Mouse (Mus musculus): Measurements from ENCODE around the gene Elp1. TPM values are rescaled to one million over a fixed set of nuclear protein-coding genes. Genes with fewer than 3 reads are reported as not detected.

Gene Elp1
- total and polyA plus RNA-seq, 2 experiments, result 6.4 to 8.1 TPM

DNA sequence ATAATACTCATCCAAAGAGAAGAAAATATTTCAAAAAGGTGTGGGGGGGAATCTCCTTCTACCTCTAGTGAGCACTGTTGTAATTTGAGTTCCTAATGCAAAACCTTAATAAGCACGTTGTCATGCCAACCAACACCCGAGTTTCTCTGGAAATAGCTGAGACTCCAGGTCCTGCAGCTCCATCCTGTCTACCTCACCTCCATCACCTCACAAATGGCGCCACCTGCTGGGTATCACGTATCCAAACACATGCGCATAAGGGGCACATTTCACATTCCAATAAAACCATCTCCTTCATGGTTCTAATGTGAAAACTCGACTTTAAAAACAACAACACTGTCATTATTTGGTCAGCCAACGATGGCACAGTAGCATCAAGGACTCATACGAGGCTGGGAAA lies 76.3 kb downstream of the Elp1 start:
- TF ChIP-seq CTCF (IDR thresholded peaks at IDR 0.05; ENCODE audit: low read depth, low read length), result peak; percentile 18; the same call in 1 of the 2 replicates
- TF ChIP-seq POLR2A (IDR thresholded peaks at IDR 0.05; ENCODE audit: extremely low read depth, insufficient read depth, low read length), result no peak
- Histone ChIP-seq H3K79me2 (ENCODE audit: control insufficient read depth, insufficient read depth, low read length) (no peaks in the 10 kb centered on the region), H3K27me3 (ENCODE audit: control insufficient read depth, insufficient read depth, low read length) (no peaks in the 10 kb centered on the region), H3K27ac (replicated peaks; ENCODE audit: insufficient read depth, low read depth, low read length) (no peak overlapping the region), H3K4me3 (ENCODE audit: insufficient read depth, low read depth, low read length) (no peak overlapping the region), H3K36me3 (ENCODE audit: control insufficient read depth, insufficient read depth, low read length) (no peaks in the 10 kb centered on the region), H3K4me1 (ENCODE audit: control insufficient read depth, insufficient read depth, low read length) (no peaks in the 10 kb centered on the region), H3K9ac (ENCODE audit: low read depth, low read length) (no peak overlapping the region)
- 57% methylated on average over 8 of the region's 8 CpGs for WGBS
- no peak for DNase-seq (ENCODE audit: extremely low read depth, low read depth, low spot score)

DNA sequence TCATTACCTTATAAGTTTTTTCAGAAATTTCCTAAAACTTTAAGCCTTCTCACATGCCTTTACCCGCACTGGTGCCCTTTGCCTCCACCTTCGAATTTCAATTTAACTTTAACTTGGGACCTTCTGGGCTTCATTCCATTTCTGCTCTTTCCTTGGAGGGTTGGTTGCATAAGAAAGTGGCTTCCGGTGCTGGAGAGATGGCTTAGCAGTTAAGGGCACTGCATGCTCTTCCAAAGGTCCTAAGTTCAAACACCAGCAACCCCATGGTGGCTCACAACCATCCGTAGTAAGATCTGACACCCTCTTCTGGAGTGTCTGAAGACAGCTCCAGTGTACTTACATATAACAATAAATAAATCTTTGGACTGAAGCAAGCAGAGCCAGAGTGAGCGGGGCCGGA lies 78.9 kb downstream of the Elp1 start:
- H3K9ac ChIP-seq (ENCODE audit: low read depth, low read length), result no peak overlapping the region
- H3K36me3 ChIP-seq (ENCODE audit: control insufficient read depth, insufficient read depth, low read length), result no peaks in the 10 kb centered on the region
- WGBS, result 89% methylated on average over 6 of the region's 6 CpGs
- H3K4me1 ChIP-seq (ENCODE audit: control insufficient read depth, insufficient read depth, low read length), result no peaks in the 10 kb centered on the region
- H3K27ac ChIP-seq (replicated peaks; ENCODE audit: insufficient read depth, low read depth, low read length), result no peak overlapping the region
- TF ChIP-seq CTCF (IDR thresholded peaks at IDR 0.05; ENCODE audit: low read depth, low read length) (no peak), POLR2A (IDR thresholded peaks at IDR 0.05; ENCODE audit: extremely low read depth, insufficient read depth, low read length) (no peak)
- H3K27me3 ChIP-seq (ENCODE audit: control insufficient read depth, insufficient read depth, low read length), result no peaks in the 10 kb centered on the region
- no peaks in the 10 kb centered on the region for H3K79me2 ChIP-seq (ENCODE audit: control insufficient read depth, insufficient read depth, low read length)
- no peak overlapping the region for H3K4me3 ChIP-seq (ENCODE audit: insufficient read depth, low read depth, low read length)
- DNase-seq (ENCODE audit: extremely low read depth, low read depth, low spot score), result no peak

DNA sequence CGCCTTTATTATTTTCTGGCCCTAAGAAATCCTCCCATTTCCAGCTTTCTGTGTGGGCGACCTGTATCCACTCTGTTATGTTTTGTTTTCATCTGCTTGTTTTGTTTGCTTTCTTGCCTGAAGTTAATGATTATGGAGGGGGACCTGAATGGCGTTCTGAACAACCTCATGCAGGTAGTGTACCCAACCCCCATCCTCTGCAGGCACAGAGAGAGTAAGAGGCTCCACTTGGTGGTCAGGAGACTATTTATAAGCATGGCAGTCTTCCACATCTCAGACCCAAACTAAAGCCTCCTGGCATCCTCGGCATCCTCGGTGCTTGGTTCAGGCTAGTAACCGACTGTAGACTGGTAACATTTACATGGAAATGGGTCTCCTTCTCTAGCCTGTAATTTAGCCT lies 79.8 kb downstream of the Elp1 start:
- no peak for DNase-seq (ENCODE audit: extremely low read depth, low read depth, low spot score)
- WGBS, result 53% methylated on average over 6 of the region's 6 CpGs
- Histone ChIP-seq H3K4me1 (ENCODE audit: control insufficient read depth, insufficient read depth, low read length) (no peaks in the 10 kb centered on the region), H3K36me3 (ENCODE audit: control insufficient read depth, insufficient read depth, low read length) (no peaks in the 10 kb centered on the region), H3K27me3 (ENCODE audit: control insufficient read depth, insufficient read depth, low read length) (no peaks in the 10 kb centered on the region), H3K9ac (ENCODE audit: low read depth, low read length) (no peak overlapping the region), H3K27ac (replicated peaks; ENCODE audit: insufficient read depth, low read depth, low read length) (no peak overlapping the region), H3K4me3 (ENCODE audit: insufficient read depth, low read depth, low read length) (no peak overlapping the region), H3K79me2 (ENCODE audit: control insufficient read depth, insufficient read depth, low read length) (no peaks in the 10 kb centered on the region)
- TF ChIP-seq CTCF (IDR thresholded peaks at IDR 0.05; ENCODE audit: low read depth, low read length), result no peak
- no peak for TF ChIP-seq POLR2A (IDR thresholded peaks at IDR 0.05; ENCODE audit: extremely low read depth, insufficient read depth, low read length)

DNA sequence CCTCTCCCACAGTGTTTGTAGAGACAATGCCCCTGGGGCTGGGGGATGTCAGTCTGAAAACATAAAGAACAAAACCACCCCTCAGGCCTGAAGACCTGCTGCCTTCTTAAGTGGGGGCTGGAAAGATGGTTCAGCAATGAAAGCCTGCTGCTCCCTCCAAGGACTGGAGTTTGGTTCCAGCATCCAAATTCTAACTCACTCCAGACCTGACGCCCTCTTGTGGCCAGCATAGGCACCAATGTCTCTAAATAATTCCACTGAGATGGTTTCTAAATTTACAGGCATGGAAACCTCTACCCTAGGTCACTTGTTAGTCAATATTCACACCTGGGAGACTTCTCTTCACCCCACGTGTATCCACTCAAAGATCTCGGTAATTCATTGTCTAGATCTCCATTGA lies 80.7 kb downstream of the Elp1 start:
- DNase-seq (ENCODE audit: extremely low read depth, low read depth, low spot score), result no peak
- H3K4me1 ChIP-seq (ENCODE audit: control insufficient read depth, insufficient read depth, low read length), result no peaks in the 10 kb centered on the region
- no peak overlapping the region for H3K9ac ChIP-seq (ENCODE audit: low read depth, low read length)
- H3K27me3 ChIP-seq (ENCODE audit: control insufficient read depth, insufficient read depth, low read length), result no peaks in the 10 kb centered on the region
- no peaks in the 10 kb centered on the region for H3K36me3 ChIP-seq (ENCODE audit: control insufficient read depth, insufficient read depth, low read length)
- 18% methylated on average over 3 of the region's 3 CpGs for WGBS
- H3K27ac ChIP-seq (replicated peaks; ENCODE audit: insufficient read depth, low read depth, low read length), result no peak overlapping the region
- no peak overlapping the region for H3K4me3 ChIP-seq (ENCODE audit: insufficient read depth, low read depth, low read length)
- no peaks in the 10 kb centered on the region for H3K79me2 ChIP-seq (ENCODE audit: control insufficient read depth, insufficient read depth, low read length)
- TF ChIP-seq CTCF (IDR thresholded peaks at IDR 0.05; ENCODE audit: low read depth, low read length) (peak; percentile 47; the same call in 1 of the 2 replicates), POLR2A (IDR thresholded peaks at IDR 0.05; ENCODE audit: extremely low read depth, insufficient read depth, low read length) (no peak)

DNA sequence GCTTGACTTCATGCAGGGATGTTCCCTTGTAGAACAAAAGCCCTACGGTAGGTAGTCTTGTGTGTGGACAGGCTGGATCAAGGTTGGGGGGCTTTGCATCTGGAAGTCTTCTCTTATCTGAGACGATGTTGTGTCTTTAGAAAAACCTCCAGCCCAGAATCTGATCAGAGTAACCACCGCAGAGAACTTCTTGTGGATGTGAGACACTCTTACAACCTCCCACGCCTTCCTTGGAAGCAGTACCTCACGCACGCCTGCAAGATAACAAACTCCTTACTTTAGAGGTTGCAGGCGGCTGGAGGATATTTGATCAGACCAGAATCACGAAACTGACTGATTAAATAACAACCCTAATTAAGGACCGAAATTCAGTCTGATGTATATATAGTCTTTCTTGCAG lies 81.7 kb downstream of the Elp1 start:
- Histone ChIP-seq H3K36me3 (ENCODE audit: control insufficient read depth, insufficient read depth, low read length) (no peaks in the 10 kb centered on the region), H3K9ac (ENCODE audit: low read depth, low read length) (no peak overlapping the region), H3K27ac (replicated peaks; ENCODE audit: insufficient read depth, low read depth, low read length) (no peak overlapping the region), H3K4me1 (ENCODE audit: control insufficient read depth, insufficient read depth, low read length) (no peaks in the 10 kb centered on the region), H3K79me2 (ENCODE audit: control insufficient read depth, insufficient read depth, low read length) (no peaks in the 10 kb centered on the region), H3K27me3 (ENCODE audit: control insufficient read depth, insufficient read depth, low read length) (no peaks in the 10 kb centered on the region), H3K4me3 (ENCODE audit: insufficient read depth, low read depth, low read length) (no peak overlapping the region)
- DNase-seq (ENCODE audit: extremely low read depth, low read depth, low spot score), result no peak
- WGBS, result 76% methylated on average over 9 of the region's 9 CpGs
- TF ChIP-seq CTCF (IDR thresholded peaks at IDR 0.05; ENCODE audit: low read depth, low read length) (no peak), POLR2A (IDR thresholded peaks at IDR 0.05; ENCODE audit: extremely low read depth, insufficient read depth, low read length) (no peak)

DNA sequence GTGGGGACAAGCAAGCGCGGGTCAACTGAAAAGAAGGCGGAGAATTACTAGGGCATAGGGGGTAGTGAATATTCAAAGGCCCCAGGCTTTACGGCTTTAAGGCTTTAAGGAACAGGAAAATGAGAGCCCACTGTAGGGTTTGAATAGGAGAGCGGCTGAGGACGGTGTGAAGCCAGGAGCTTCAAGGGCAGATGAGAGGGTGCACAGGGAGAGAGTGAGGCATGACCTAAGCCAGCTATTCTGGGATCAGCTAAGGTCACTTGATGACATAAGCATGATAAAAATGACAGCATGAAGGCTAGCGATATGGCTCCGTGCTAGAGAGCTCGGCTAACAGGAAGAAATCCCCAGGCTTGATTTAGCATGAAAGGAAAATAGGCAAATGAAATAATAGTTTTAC lies 82.7 kb downstream of the Elp1 start:
- no peaks in the 10 kb centered on the region for H3K79me2 ChIP-seq (ENCODE audit: control insufficient read depth, insufficient read depth, low read length)
- H3K9ac ChIP-seq (ENCODE audit: low read depth, low read length), result no peak overlapping the region
- H3K27me3 ChIP-seq (ENCODE audit: control insufficient read depth, insufficient read depth, low read length), result no peaks in the 10 kb centered on the region
- H3K36me3 ChIP-seq (ENCODE audit: control insufficient read depth, insufficient read depth, low read length), result no peaks in the 10 kb centered on the region
- TF ChIP-seq POLR2A (IDR thresholded peaks at IDR 0.05; ENCODE audit: extremely low read depth, insufficient read depth, low read length) (no peak), CTCF (IDR thresholded peaks at IDR 0.05; ENCODE audit: low read depth, low read length) (no peak)
- no peak overlapping the region for H3K4me3 ChIP-seq (ENCODE audit: insufficient read depth, low read depth, low read length)
- no peak for DNase-seq (ENCODE audit: extremely low read depth, low read depth, low spot score)
- 68% methylated on average over 9 of the region's 9 CpGs for WGBS
- no peaks in the 10 kb centered on the region for H3K4me1 ChIP-seq (ENCODE audit: control insufficient read depth, insufficient read depth, low read length)
- H3K27ac ChIP-seq (replicated peaks; ENCODE audit: insufficient read depth, low read depth, low read length), result no peak overlapping the region
